In the genomic region with DNA sequence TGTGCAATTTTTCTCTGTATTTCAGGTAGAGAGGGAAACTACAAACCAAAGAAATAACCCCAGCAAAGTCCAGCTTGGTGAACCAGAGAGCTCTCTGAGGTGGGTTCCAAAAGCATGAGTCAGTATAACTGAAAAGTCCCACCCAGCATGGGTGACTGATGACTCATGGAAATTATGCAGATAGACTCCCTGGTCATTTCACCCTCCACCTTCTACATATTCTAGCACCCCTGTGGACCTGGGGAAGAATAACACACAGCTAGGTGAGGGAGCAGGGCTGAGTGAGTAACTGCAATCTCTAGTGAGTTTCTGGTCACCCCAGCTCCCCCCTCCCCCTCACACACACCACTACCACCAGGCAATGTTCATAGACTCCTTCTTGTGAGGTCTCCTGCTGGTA, we compare ENCODE assay signal across 17 mouse cellular contexts. TPM values are rescaled to one million over a fixed set of nuclear protein-coding genes. Genes with fewer than 3 reads are reported as not detected.
"Had no signal": no experiment of that assay in that cellular context is flagged by ENCODE, and none has a peak within 500 bp of the region (broad histone marks: within the 10 kb centered on the region; RNA-seq: fewer than 3 reads in every experiment).

No protein-coding gene starts in this region.

- H3K27ac ChIP-seq: lung, embryonic 15.5 days; macrophage; midbrain, embryonic 13.5 days; midbrain, embryonic 15.5 days; neural tube, embryonic 12.5 days; stomach, embryonic 15.5 days; stomach, postnatal 0 days had no signal

- H3K27me3 ChIP-seq: lung, embryonic 15.5 days; midbrain, embryonic 13.5 days; midbrain, embryonic 15.5 days; neural tube, embryonic 12.5 days; stomach, embryonic 15.5 days had no signal

- DNase-seq: lung, postnatal 14 days; lung, postnatal 36 days; right cerebral cortex, postnatal 14 days; thymus, adult 2 months; thymus, postnatal 25 days; thymus, postnatal 4 days had no signal

- H3K9me3 ChIP-seq: lung, embryonic 15.5 days; midbrain, embryonic 13.5 days; midbrain, embryonic 15.5 days; neural tube, embryonic 12.5 days; stomach, embryonic 15.5 days had no signal

- H3K4me3 ChIP-seq: lung, embryonic 15.5 days; megakaryocyte, embryonic 14.5 days; midbrain, embryonic 13.5 days; midbrain, embryonic 15.5 days; neural tube, embryonic 12.5 days; stomach, embryonic 15.5 days had no signal

- H3K4me1 ChIP-seq: lung, embryonic 15.5 days; megakaryocyte, embryonic 14.5 days; midbrain, embryonic 13.5 days; midbrain, embryonic 15.5 days; neural tube, embryonic 12.5 days; stomach, embryonic 15.5 days had no signal

- H3K36me3 ChIP-seq: lung, embryonic 15.5 days; midbrain, embryonic 13.5 days; midbrain, embryonic 15.5 days; neural tube, embryonic 12.5 days; stomach, embryonic 15.5 days had no signal

RNA-seq across cellular contexts. Expression of gene Cfap46, which starts 28.2 kb away (rescaled TPM):
- total RNA-seq: megakaryocyte progenitor cell, adult 5-6 weeks; monocyte, adult 5-6 weeks; neutrophil, adult 5-6 weeks had no signal
- polyA plus RNA-seq: macrophage had no signal
